Mouse (Mus musculus): ENCODE measurements around the gene Stard13.

Stard13 gene

DNA sequence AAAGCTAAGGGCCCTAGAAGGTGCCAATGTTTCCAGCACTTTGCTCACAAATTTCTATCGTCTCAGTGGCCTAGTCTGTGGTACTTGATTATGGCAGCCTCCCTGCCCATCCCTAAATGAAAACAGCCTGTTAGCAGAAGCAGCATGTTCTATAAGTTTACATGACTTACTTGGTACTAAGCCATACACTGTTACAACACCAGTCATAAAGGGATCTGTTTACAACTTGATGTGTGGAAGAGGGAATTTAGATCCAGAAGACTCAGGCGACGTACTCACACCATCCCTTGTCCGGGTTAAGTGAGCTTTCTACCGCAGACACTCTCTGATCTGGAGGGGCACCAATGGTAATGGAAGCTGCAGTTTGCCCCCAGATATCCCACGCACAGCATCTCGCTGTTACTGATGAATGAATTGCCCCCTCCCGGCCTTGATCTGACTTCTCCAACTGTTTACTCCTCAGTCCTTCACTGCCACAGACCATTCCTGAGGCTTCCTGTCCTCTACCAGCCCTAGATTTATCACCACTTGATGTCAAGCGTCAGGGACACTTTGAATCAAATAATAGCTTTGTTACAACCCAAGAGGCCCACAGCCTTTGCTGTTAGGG, 53.4 kb downstream of the Stard13 start:
- DNase-seq: no peak

GRCm38 (mm10) chr5:151177171-151177570, 56.5 kb downstream of the Stard13 start:
- DNase-seq: no peak

- no peak for DNase-seq
Measured at GRCm38 (mm10) chr5:151175897-151176313, 57.7 kb downstream of the Stard13 start.

DNA sequence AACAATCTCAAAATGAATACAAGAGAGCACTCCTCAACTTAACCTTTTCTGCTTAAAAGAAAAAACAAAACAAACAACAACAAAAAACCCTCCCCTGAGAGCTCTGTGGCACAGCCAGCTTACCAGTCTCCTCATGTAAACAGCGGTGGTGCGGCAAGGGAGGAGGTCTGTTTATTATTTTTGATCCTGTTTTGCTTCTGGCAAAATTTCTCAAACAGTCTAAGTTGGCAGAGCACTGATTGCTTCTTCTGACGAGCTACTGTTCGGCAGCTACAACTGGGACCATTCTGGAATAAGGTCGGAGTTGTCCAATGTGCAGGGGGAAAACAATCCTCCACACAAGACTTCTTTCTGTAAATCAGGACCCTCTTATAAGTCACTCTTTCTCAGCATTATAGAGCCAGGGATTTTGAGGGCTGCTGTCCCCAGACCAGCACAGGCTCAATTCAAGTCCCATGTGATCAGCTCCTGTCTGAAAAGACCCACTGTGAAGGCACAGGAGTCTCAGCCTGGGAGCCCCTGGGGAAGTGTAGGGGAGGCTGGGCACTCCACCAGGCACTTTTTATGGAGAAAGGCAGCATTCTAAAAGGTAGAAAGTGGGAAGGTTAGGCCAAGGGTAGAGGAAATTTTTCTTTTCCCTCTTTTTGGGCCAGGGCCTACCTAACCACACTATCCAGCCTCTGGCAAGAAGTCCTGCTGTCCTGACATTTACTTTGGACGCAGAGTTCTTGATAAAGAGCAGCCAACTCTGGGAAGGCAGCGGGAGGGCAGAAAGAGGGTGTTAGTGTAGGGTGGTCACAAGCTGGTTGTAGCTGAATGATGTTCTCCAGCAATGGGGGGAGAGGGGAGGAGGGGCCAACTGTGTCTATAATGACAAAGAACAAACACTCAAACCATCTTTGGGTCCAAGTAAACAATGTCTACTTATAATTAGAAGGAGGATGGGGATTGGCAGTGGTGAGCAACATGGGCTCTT, 58.9 kb downstream of the Stard13 start:
- no peak for DNase-seq

DNA sequence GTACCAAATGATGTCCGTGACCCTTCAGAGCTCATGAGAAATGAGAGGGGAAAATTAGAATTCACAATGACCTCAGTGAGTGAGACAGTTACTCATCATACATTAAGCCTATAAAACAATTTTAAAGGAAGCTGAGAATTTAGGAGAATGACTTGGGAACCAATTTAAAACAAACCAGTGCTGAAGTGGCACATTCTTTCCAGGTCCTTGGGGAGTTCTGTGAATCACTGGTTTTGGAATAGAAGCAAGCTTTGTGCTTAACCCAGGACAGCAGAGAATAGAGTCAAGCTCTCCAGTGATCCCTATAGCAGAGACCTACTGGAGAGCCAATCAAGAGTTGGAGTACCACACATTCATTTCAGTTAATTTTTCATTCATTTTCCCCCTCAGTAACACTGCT, 59.9 kb downstream of the Stard13 start:
- DNase-seq: no peak

- DNase-seq: no peak
Measured at GRCm38 (mm10) chr5:151170168-151170750, 63.4 kb downstream of the Stard13 start.

- no peak for DNase-seq
Measured at GRCm38 (mm10) chr5:151168191-151168590, 65.4 kb downstream of the Stard13 start.

DNA sequence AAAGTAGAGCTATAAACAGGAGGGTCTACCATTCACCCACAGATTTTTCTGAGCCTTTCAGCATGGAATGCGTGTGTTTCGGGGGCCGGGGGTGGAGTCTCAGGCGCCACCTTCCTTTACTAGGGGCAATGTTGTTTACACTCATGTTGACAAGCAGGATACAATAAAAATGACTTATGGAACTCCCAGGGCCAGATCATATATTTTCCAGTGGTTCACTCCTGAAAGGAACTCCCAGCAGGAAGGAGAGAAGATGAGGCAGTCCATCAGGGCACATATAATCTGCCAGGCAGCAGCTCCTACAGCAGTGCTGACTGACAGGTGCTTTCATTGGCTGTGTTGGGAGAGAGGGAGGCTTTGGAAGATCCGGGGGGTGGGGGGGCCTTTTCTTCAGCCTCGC, 66.0 kb downstream of the Stard13 start:
- DNase-seq: no peak

- no peak for DNase-seq
Measured at GRCm38 (mm10) chr5:151166266-151166665, 67.4 kb downstream of the Stard13 start.

DNA sequence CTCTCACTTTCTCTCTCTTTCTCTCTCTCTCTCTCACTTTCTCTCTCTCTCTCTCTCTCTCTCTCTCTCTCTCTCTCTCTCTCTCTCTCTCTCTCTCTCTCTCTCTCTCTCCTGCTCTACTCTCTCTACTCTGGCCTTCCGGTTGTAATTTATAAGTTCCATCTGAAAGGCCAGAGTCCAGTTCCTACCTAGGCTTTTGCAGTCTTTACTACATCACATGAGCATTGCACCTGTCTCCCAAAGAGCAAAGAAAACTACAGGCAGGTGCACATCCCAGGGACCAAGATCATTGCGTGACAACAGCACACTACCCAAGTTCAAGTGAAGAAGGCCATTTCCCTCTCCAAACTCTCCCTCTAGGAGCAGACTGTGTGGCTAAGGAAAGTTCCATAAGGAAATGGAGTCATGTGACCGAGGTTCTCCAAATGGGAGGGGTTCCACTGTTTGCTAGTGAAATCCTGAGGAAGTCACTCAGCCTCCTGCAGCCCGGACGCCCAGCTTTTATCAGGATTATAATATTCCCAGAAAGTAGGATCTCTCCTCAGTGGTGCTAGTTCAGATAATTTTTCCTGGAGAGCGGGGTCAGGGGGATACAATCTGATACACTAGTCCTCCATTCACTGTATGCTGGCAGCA, 68.1 kb downstream of the Stard13 start:
- DNase-seq: no peak

GRCm38 (mm10) chr5:151164815-151165214, 68.8 kb downstream of the Stard13 start:
- DNase-seq: no peak

GRCm38 (mm10) chr5:151162642-151163041, 71.0 kb downstream of the Stard13 start:
- no peak for DNase-seq

DNA sequence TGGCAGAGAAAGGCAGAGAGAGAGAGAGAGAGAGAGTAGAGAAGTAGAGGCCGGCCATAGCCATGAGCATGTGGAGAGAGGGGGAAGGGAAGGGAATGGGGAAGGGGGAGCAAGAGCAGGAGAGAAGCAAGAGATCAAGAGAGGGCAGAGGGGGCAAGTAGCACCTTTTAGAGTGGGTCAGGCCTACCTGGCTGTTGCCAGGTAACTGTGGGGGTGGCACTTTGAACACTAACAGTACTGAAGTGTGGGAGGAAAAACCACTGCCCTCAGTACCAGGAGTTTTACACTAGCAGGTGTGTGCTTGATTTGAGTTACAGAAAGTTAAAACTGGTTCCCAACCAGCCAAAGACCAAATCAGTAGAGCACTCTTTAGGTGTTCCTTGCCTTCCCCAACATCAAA, 78.4 kb downstream of the Stard13 start:
- no peak for DNase-seq

DNA sequence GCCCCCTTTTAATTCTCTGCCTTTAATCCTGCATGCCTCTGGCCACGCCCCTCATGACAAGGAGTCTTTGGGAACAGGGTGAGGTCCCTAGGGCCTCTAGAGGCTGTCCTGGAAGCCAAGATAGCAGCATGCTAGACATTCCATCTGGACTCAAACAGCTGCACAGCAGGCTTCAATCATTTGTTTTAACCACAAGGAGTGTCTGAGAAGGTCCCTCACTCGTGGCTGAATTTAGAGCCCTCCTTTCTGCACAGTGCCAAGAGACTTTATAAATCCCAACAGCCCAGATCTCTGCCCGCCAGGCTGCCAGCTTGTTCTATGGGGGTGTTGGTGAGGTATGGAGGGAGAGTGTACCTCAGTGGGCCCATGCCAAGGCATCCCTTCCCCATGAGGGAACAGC, 78.9 kb downstream of the Stard13 start:
- DNase-seq: no peak

- DNase-seq: no peak
Measured at GRCm38 (mm10) chr5:151154030-151154429, 79.6 kb downstream of the Stard13 start.

- no peak for DNase-seq
Measured at GRCm38 (mm10) chr5:151151549-151151948, 82.1 kb downstream of the Stard13 start.

DNA sequence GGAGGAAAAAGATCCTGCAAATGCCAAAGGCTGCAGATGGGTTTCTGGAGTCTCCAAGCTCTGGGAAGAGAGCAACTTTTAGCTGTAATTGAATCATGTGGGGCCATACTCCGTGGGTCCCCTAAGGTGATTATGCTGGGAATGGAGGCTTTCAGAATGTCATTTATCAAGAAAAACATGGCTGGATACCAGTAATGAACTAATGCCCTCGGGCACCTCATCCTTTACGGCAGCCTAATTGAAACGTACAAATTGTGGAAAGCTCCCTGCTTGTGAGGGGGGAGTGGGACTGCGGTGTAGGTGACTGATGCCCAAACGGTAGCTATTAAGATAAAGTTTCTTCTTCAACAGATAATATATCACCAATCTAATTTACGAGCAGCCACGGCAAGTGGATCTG, 84.1 kb downstream of the Stard13 start:
- no peak for DNase-seq

DNA sequence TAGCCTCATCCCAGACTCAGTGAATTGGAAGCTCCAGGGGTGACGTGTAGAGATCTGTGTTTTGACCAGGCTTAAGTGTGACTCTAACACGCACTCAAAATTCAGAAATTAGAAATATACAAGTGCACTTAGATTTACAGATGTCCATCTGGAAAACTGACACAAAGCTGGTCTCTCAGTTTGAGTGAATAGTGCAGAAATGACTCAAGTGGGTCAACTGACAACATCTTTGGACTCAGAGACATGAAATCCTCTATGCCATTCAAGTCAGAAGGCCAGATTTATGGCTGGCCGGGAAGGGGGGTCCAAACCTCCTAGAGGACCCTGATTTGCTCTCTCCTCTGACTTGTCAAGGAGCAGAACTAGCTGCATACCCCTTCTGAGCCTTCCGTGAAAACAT, 85.6 kb downstream of the Stard13 start:
- DNase-seq: no peak

DNA sequence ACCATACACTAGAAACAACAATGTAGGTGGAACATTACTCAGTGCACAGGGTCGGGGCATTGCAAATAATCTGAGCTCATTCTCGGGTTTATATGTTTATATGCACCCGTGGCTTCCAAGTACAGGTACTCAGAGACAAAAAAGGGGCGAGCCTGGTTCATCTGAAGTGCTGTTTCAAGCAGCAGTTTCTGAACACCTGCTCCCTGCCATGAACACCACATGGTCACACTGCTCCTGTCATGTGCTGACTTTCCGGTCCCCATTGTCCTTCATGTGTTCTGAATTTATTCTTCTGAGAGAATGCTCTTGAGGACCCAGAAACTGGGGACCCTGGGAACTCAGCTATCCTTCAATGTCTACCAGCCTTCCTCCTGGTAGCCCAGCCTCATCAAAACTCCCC, 87.8 kb downstream of the Stard13 start:
- DNase-seq: no peak

DNA sequence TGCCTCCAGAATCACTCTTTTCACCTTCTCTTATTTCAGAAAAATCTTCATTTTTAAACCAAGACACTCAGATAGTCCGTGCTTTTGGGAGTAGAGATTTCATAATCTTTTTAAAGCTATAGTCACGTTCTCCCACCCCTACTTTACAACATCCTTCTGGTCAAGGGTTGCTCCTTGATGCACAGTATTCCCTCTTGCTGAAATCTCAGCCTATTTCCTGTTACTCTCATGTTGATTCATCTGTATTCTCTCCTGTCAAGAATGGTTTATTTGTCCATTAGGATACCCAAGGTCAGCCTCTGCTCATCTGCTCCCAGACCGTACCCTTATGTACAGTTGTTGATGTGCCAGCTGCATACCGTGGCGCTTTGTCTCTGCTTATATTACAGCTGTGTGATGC, 89.7 kb downstream of the Stard13 start:
- no peak for DNase-seq

DNA sequence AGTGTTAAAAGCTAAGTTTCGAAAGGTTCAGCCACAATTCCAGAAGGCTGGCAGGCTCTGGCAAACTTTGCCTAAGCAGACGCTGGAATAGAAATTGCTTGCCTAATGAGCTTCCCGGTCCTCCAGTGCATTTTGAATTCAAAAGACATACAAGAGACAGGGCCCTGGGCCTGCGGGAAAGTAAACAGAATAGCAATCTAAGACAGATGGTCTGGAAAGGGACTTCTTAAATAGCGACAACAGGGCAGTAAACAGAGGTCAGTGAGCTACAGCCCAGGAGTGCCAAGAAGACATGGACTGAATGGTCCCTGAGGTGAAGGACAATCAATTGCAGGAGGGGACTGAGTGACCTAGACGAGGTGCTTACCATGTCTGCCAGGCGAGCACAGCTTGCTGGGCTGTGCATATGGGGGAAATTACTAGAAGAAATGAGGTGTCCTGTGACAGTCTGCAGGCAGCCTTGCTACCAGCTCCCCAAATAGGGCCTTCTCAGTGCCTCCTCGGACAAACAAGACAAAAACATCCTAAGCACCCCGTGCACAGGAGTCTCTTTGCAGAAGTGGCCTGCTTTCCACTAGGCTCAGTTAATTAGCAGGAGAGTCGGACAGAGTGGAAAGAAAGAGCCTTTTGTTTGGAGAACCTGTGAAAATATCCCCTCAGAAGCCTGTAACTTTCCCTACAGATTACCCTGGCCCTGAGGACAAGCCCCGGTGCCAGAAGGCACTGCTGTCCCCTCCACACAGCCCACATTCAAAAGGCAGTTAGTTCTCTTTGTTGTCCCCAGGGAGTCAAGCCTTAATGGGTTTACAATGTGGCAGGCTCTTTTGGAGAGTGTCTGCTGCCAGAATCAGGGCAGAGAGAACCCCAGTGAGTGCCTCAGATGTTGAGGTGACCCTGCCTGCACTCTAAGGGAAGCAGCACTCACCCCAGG, 90.7 kb downstream of the Stard13 start:
- no peak for DNase-seq

- no peak for DNase-seq
Measured at GRCm38 (mm10) chr5:151142241-151142640, 91.4 kb downstream of the Stard13 start.
